Mouse (Mus musculus) G1E-ER4 (cell line): ENCODE data around the gene Foxn3. TPM values are rescaled to one million over a fixed set of nuclear protein-coding genes. Genes with fewer than 3 reads are reported as not detected.

Experiments
- GATA1 ChIP-seq: IDR thresholded peaks from one replicate; pipeline ENCODE4 v1.8.0; 2012; ENCODE audit warnings: low read length, inconsistent platforms
- polyA plus RNA-seq: library from polyadenylated mRNA; stranded (reverse); fragments of >175 nt; gene quantifications from 2 replicates; pipeline ENCODE4 v1.2.3, GENCODE M21; 2012

Gene Foxn3
- polyA plus RNA-seq, 1 experiment, result 14.0 TPM

GRCm38 (mm10) chr12:99571999-99572398, 8.6 kb upstream of the Foxn3 start:
- TF ChIP-seq GATA1, result no peak

GRCm38 (mm10) chr12:99570197-99570956, 7.0 kb upstream of the Foxn3 start:
- TF ChIP-seq GATA1, result no peak

GRCm38 (mm10) chr12:99565606-99566005, 2.2 kb upstream of the Foxn3 start:
- TF ChIP-seq GATA1, result no peak

GRCm38 (mm10) chr12:99564301-99564910, 1.0 kb upstream of the Foxn3 start:
- TF ChIP-seq GATA1, result no peak

- no peak for TF ChIP-seq GATA1
Observed at GRCm38 (mm10) chr12:99562867-99563189, 554 bp downstream of the Foxn3 start.

GRCm38 (mm10) chr12:99562073-99562866, 1.1 kb downstream of the Foxn3 start:
- TF ChIP-seq GATA1, result no peak

- no peak for TF ChIP-seq GATA1
Observed at GRCm38 (mm10) chr12:99561333-99561766, 2.0 kb downstream of the Foxn3 start.

- no peak for TF ChIP-seq GATA1
Observed at GRCm38 (mm10) chr12:99560701-99561332, 2.6 kb downstream of the Foxn3 start.

GRCm38 (mm10) chr12:99559483-99559882, 3.9 kb downstream of the Foxn3 start:
- no peak for TF ChIP-seq GATA1

- no peak for TF ChIP-seq GATA1
Observed at GRCm38 (mm10) chr12:99558476-99558875, 4.9 kb downstream of the Foxn3 start.

- no peak for TF ChIP-seq GATA1
Observed at GRCm38 (mm10) chr12:99557498-99557897, 5.9 kb downstream of the Foxn3 start.

- TF ChIP-seq GATA1, result no peak
Observed at GRCm38 (mm10) chr12:99550629-99551028, 12.8 kb downstream of the Foxn3 start.

- no peak for TF ChIP-seq GATA1
Observed at GRCm38 (mm10) chr12:99549811-99550210, 13.6 kb downstream of the Foxn3 start.

GRCm38 (mm10) chr12:99548419-99548818, 15.0 kb downstream of the Foxn3 start:
- no peak for TF ChIP-seq GATA1

GRCm38 (mm10) chr12:99547295-99547694, 16.1 kb downstream of the Foxn3 start:
- no peak for TF ChIP-seq GATA1

- no peak for TF ChIP-seq GATA1
Observed at GRCm38 (mm10) chr12:99545270-99545770, 18.1 kb downstream of the Foxn3 start.
